Mouse (Mus musculus): ENCODE measurements around the gene Vmac. TPM values are rescaled to one million over a fixed set of nuclear protein-coding genes. Genes with fewer than 3 reads are reported as not detected.

The Vmac gene
- total RNA-seq (2021), result 10 to 100 TPM; 31.4 to 34.4 TPM
- long read RNA-seq, experiment 1, transcript Vmac-201 (2 exons, 2,226 nt), result major isoform, 10 of 23 reads
- long read RNA-seq, experiment 1, partial matches to known transcripts, result 0 of 23 reads
- long read RNA-seq, experiment 1, other reads (novel, unspliced or antisense), result 11 of 23 reads
- long read RNA-seq, experiment 2, transcript Vmac-201 (2 exons, 2,226 nt), result major isoform, 19 of 28 reads
- long read RNA-seq, experiment 2, partial matches to known transcripts, result 0 of 28 reads
- long read RNA-seq, experiment 2, other reads (novel, unspliced or antisense), result 6 of 28 reads

- peak; percentile 90 to 95 for DNase-seq (ENCODE audit: low spot score in 2 of 2)
These were observed at the start of gene Vmac, which contains the start of gene Ndufa11 for GRCm38 (mm10) chr17:56717363-56718058. TSS of gene Vmac (minus strand) at chr17:56718022. TSS of gene Ndufa11 (plus strand) at chr17:56717767.

- DNase-seq (ENCODE audit: low spot score in 2 of 2), result no peak
These were observed 49.0 kb upstream of the Vmac start for GRCm38 (mm10) chr17:56766631-56767405.

- no peak for DNase-seq (ENCODE audit: low spot score in 2 of 2)
These were observed 47.6 kb upstream of the Vmac start for GRCm38 (mm10) chr17:56765431-56765830.

DNA sequence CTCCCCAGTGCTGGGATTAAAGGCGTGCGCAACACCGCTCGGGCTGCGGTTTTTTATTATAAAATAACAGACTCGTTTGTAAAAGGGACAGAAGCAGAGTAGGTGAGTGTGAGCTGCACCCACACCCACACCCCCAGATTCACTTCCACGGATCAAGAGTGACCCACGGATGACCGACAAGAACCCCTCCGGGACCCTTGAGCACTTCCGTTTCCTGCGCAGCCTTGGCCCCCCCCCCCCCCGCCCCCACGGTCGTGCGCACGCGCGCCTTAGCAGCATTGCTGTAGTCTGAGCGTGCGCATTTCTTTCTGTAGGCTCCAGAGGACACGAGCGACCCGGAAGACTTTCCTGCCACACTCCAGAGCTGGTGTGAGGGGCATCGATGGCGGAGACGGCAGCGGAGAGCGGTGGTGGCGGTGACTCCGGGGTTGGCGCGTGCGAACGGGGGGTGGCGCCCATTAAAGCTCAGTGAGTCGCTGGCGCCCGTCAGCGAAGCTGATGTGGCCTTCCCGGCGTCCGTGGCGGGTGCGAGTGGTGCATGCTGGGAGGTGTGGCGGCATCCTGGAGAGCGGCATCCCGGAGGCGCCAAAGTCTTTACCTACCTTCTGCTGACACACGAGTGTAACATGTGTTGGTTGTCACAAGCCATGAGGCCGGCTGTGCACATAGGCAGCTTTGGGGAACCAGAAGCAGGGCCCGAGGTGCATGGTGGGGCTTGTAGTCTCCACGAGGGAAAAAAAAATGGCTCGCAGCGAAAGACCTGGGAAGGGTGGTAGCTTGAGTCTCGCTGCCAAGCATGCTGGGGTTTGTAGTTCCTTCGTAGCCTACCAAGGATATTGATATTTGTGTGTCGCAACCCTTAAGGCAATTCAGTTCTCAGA, 46.9 kb upstream of the Vmac start, which contains the start of gene Dus3l:
TSS of gene Dus3l (plus strand) at position 284 of the 881 bp plus-strand sequence.
- peak; percentile 62 to 73 for DNase-seq (ENCODE audit: low spot score in 2 of 2)

DNA sequence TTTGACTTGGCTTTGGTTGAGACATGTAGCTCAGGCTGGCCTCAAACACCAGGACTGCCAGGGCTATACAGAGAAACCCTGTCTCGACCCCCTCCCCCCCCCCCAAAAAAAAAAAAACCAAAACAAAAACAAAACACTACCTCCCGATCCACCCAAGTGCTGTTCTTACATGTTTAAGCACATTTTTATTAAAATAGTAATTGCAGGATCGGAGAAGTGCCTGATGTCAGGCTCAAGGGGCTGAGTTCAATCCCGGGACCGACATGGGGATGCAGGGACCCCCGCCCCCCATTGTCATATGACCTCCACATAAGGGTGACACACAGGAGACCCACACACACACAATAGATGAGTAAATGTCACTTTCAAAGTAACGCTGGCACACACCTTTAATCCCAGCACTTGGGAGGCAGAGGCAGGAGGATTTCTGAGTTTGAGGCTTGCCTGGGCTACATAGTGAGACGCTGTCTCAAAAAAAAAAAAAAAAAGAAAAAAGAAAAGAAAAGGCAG, 46.0 kb upstream of the Vmac start:
- no peak for DNase-seq (ENCODE audit: low spot score in 2 of 2)

- DNase-seq (ENCODE audit: low spot score in 2 of 2), result no peak
These were observed 45.2 kb upstream of the Vmac start for GRCm38 (mm10) chr17:56762769-56763731.

- peak; percentile 74 to 77 for DNase-seq (ENCODE audit: low spot score in 2 of 2)
These were observed 44.2 kb upstream of the Vmac start for GRCm38 (mm10) chr17:56761991-56762410.

DNA sequence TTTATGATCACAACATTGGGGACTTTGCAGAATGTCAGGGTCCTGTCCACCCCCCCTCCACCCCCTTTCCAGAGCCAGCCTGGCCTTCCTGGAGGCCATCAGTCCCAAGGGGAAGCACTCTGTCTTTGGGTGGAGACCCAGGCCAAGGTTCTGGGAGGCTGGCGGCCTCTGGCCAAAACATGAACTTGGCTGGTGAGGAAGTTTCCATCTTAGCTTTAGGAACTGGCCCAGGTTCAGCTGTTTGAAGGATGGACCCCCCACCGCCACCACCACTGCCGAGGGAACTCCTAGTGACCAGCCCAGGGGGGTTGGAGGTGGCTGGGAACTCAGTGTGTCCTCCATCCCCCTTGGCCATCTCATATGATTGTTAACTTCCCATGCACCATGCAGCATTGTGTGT, 43.3 kb upstream of the Vmac start:
- DNase-seq (ENCODE audit: low spot score in 2 of 2), result no peak

DNA sequence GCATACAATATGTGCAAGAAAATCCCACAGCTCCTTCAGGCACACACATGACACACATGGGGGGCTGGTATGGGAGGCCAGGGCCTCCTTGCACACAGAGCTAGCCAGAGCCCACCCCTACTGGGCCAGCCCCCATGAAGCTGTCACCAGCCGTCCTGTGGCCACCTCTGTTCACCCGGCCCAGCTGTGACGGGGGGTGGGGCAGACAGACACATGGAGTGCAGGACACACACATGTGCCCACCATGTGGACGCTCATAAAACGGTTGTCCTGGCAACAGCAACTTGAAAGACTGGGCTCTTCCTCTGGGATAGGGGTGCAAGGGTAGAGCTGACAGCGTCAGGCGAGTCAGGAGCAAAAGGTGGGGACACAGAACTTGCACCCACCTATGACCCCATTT, 41.4 kb upstream of the Vmac start:
- DNase-seq (ENCODE audit: low spot score in 2 of 2), result no peak

GRCm38 (mm10) chr17:56758132-56758531, 40.3 kb upstream of the Vmac start:
- DNase-seq (ENCODE audit: low spot score in 2 of 2), result peak in 1 of 2 experiments; percentile 63

- peak; percentile 74 to 76 for DNase-seq (ENCODE audit: low spot score in 2 of 2)
These were observed 39.7 kb upstream of the Vmac start, which contains the start of gene Nrtn for GRCm38 (mm10) chr17:56757416-56758123. TSS of gene Nrtn (minus strand) at chr17:56757530.

GRCm38 (mm10) chr17:56756703-56757399, 39.0 kb upstream of the Vmac start:
- DNase-seq (ENCODE audit: low spot score in 2 of 2), result no peak

DNA sequence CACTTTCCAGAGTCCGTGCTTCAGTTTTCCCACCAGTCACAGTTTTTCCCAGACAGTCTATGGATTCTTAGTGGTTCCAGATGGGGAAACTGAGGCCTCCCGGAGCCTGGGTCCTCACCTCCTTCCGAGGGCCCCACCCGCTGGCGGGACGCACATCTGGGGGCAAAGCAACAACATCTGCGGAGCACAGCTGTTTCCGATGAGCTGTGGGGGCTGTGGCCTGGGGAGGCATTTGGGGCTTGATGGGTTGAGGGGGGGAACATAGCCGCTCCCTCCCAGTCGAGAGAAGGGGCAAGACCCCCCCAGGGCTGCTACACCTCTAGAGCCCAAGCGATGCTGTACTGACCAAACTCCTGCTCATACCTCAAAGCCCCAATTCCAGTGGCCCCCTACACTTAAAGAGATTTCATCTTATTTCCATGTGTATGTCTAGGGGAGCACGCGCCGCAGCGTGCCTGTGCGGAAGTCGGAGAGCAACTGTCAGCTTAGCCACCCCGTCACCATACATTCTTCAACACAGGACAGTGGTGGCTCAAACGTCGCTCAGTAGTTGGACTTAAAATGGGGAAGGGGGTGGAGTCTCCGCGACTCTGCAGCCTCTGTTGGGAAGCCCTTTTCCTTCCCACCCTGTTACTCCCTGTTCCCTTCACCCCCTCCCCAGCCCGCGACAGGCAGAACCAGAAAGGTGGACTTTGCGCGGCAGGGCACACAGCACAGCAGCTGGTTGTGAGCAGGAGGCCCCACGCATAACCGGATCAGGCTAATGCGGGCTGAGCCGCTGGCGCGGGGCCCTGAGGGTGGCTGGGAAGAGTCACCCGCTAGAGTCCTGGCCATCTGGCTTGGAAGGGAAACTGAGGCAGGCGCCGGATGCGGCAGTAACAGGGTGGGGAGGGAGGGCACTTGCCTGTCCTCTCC, 36.7 kb upstream of the Vmac start:
- no peak for DNase-seq (ENCODE audit: low spot score in 2 of 2)

- no peak for DNase-seq (ENCODE audit: low spot score in 2 of 2)
These were observed 35.6 kb upstream of the Vmac start for GRCm38 (mm10) chr17:56753452-56753851.

DNA sequence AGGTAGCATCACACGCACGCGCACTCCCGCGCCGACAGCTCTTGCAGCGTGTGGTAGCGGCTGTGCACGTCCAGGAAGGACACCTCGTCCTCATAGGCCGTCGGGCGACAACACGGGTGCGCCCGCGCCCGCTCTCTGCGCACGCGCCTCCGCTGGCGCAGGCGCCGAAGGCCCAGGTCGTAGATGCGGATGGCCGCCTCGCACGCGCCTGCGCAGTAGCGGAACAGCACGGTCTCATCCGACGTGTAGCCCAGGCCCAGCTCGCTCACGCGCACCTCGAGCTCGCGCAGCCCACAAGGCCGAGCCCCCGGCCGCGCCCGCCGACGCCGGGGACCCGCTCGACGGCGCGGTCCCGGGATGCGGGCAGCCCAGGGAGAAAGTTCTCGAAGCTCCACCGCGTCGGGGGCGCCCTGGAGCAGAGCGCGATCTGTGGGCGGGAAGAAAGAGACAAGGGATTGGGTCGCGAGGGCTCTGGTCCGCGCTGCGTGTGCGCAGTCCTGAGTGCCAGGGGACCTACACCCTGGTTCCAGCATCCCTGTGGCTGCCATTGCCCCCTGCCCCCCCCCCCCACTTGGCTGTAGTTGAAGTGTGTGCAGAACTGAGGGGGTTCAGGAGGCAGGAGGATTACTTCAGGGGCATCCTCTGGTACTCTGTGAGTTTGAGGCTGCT, 33.7 kb upstream of the Vmac start:
- no peak for DNase-seq (ENCODE audit: low spot score in 2 of 2)

GRCm38 (mm10) chr17:56744173-56744572, 26.4 kb upstream of the Vmac start:
- DNase-seq (ENCODE audit: low spot score in 2 of 2), result no peak

Measured in adrenal gland, postnatal 4 days (tissue).